11 mouse cellular contexts compared by ENCODE assay signal in genomic region chr5:124114276-124115025, GRCm38 (mm10).
"Had no signal": no experiment of that assay in that cellular context is flagged by ENCODE, and none has a peak within 500 bp of the region (broad histone marks: within the 10 kb centered on the region; RNA-seq: fewer than 3 reads in every experiment).

No protein-coding gene starts in this region.

- H3K9ac ChIP-seq: limb, embryonic 15.5 days; neural tube, embryonic 15.5 days had no signal

- DNase-seq: kidney, adult 9 months; kidney, postnatal 36 days; layer of hippocampus, adult 9-11 months; layer of hippocampus, postnatal 36 days; lung, adult 18-20 months; right cerebral cortex, adult 18-20 months; right cerebral cortex, postnatal 25 days had no signal

- ATAC-seq: midbrain, embryonic 16.5 days had no signal

- H3K27ac ChIP-seq: kidney, postnatal 0 days; limb, embryonic 15.5 days had no signal

- H3K9me3 ChIP-seq: limb, embryonic 15.5 days; neural tube, embryonic 15.5 days had no signal

- H3K27me3 ChIP-seq: limb, embryonic 15.5 days; neural tube, embryonic 15.5 days had no signal
